Mouse (Mus musculus) C2C12 (cell line): Measurements from ENCODE around the gene Sh3kbp1. TPM values are rescaled to one million over a fixed set of nuclear protein-coding genes. Genes with fewer than 3 reads are reported as not detected.

Experiments used
- H3K27me3 ChIP-seq: one replicate; pipeline ENCODE4 v1.6.1; 2011; ENCODE audit not compliant: control insufficient read depth, insufficient read depth, insufficient read length
- H3K36me3 ChIP-seq: one replicate; pipeline ENCODE4 v1.6.1; 2011; ENCODE audit not compliant: control insufficient read depth, insufficient read depth
- H3K4me3 ChIP-seq: one replicate; pipeline ENCODE4 v1.5.1; 2011; ENCODE audit warnings: mild to moderate bottlenecking, control low read depth; ENCODE audit not compliant: poor library complexity, insufficient read depth, severe bottlenecking
- H3K79me2 ChIP-seq: one replicate; pipeline ENCODE4 v1.6.1; 2011; ENCODE audit not compliant: control insufficient read depth, insufficient read depth
- H3K79me3 ChIP-seq: one replicate; pipeline ENCODE4 v1.6.1; 2011; ENCODE audit warnings: low read depth, control low read depth
- H3ac ChIP-seq: one replicate; pipeline ENCODE3; 2011; ENCODE audit warnings: low read depth; ENCODE audit not compliant: control insufficient read depth, insufficient read length
- CEBPB ChIP-seq: IDR thresholded peaks from one replicate; pipeline ENCODE4 v1.6.1; 2011; ENCODE audit warnings: low read depth, mild to moderate bottlenecking, control low read depth, moderate library complexity
- CTCF ChIP-seq: IDR thresholded peaks from one replicate; pipeline ENCODE4 v1.5.1; 2011; ENCODE audit not compliant: control insufficient read depth, insufficient read depth, insufficient read length
- FOSL1 ChIP-seq: IDR thresholded peaks from one replicate; pipeline ENCODE4 v1.8.0; 2011; ENCODE audit warnings: mild to moderate bottlenecking, low read length; ENCODE audit not compliant: poor library complexity, insufficient read depth, severe bottlenecking
- MAX ChIP-seq: IDR thresholded peaks from one replicate; pipeline ENCODE4 v1.6.1; 2011; ENCODE audit warnings: mild to moderate bottlenecking, control low read depth
- MYOD1 ChIP-seq: IDR thresholded peaks from one replicate; pipeline ENCODE4 v1.6.1; 2011; ENCODE audit warnings: low read depth; ENCODE audit not compliant: control insufficient read depth, insufficient read length
- MYOG ChIP-seq: IDR thresholded peaks from one replicate; pipeline ENCODE4 v1.6.1; 2011; ENCODE audit not compliant: control insufficient read depth, insufficient read length; ENCODE audit errors: extremely low read depth
- USF1 ChIP-seq: IDR thresholded peaks from one replicate; pipeline ENCODE4 v1.6.1; 2011; ENCODE audit warnings: low read depth, mild to moderate bottlenecking, control low read depth, moderate library complexity
- polyA plus RNA-seq: library from polyadenylated mRNA; unstranded; fragments of >200 nt; fragmentation: generic; extraction: Trizol; gene quantifications from one replicate; pipeline ENCODE4 v1.2.1, GENCODE M21; 2012; ENCODE audit warnings: missing spikeins

Sh3kbp1 gene
- polyA plus RNA-seq, 1 experiment: 46.2 TPM

- no peaks in the 10 kb centered on the region for H3K79me2 ChIP-seq
- H3K27me3 ChIP-seq: no peaks in the 10 kb centered on the region
- H3K36me3 ChIP-seq: no peaks in the 10 kb centered on the region
- no peak overlapping the region for H3ac ChIP-seq
- no peak overlapping the region for H3K4me3 ChIP-seq
- H3K79me3 ChIP-seq: peaks cover 5% of the 10 kb centered on the region
- TF ChIP-seq USF1 (peak; percentile 31), CEBPB (no peak), MYOD1 (peak; percentile 37)
Observed at GRCm38 (mm10) chrX:159697030-159697454, 70.0 kb downstream of the Sh3kbp1 start.

DNA sequence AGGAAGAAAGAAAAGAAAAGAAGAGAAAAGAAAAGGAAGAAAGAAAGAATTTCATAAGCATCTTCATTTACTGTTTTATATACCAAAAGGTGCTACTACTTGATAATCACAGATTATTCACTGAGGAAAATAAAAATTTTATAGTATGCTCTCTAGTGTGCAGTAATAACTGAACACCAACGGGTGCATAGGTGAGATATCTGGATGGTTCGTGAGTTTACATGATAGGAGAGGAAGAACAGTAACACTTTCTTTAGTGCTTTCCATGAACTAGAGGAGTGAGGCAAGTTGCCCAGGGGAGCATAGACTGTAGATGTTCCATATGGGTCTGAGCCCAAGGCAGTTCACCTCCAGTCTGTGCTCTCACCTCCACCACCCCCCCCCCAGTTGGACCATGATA, 75.8 kb downstream of the Sh3kbp1 start:
- Histone ChIP-seq H3K36me3 (no peaks in the 10 kb centered on the region), H3K4me3 (no peak overlapping the region), H3K79me3 (peaks cover 2% of the 10 kb centered on the region), H3K79me2 (no peaks in the 10 kb centered on the region), H3ac (no peak overlapping the region), H3K27me3 (no peaks in the 10 kb centered on the region)
- TF ChIP-seq CEBPB (no peak), CTCF (no peak), FOSL1 (no peak), USF1 (no peak), MYOG (no peak)

DNA sequence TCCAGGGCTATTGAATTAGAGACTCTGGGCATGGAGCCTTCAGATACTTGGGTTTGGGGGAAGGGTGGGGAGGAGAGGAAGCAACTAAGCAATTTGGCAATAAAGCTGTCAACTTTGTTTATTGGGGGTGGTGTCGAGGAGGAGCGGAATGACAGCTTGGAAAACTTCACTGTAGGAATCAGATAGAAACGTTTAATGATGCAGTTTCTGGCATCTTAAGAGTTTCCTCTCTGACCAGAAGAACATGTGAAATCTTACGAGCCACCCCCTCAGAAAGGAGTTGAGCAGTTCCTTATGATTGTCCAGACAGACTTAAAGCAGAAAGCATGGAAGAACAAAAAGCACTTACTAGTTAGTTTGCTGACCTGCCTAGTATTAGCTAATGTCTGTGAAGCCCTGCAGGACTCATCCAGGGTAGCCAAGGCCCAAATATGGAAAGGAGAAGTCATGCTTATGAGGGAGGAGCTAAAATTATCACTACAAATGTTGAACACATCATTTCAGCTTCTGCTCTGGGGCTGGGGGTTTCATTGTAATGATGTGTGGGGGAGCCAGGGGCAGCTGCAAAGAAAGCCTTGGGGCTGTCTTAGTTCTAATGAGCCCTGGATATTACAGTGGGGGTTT, 77.4 kb downstream of the Sh3kbp1 start:
- no peaks in the 10 kb centered on the region for H3K27me3 ChIP-seq
- H3K4me3 ChIP-seq: no peak overlapping the region
- H3K79me2 ChIP-seq: peaks cover 7% of the 10 kb centered on the region
- H3ac ChIP-seq: no peak overlapping the region
- no peaks in the 10 kb centered on the region for H3K36me3 ChIP-seq
- H3K79me3 ChIP-seq: peaks cover 3% of the 10 kb centered on the region
- TF ChIP-seq CTCF: no peak
- TF ChIP-seq MAX: no peak
- TF ChIP-seq FOSL1: no peak
- no peak for TF ChIP-seq MYOG
- TF ChIP-seq MYOD1: no peak
- TF ChIP-seq CEBPB: no peak
- TF ChIP-seq USF1: no peak

DNA sequence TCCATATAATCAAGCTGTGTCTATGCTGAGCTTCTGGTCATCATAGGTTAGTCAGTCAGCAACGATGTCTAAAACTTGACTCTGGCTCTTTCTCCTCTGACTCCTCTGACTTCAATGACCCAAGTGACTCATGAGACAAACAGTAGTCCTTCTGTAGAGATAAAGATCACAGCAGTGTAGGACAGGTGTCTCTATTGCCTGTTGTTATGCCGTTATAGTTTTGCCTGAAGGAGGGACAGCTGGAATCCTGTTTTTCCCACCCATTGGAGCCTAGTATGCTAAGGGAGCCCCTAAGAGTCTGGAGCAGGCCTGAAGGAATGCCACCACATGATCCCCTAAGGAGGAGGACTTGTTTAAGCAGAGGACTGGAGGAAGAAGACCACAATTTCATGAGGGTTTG, 78.3 kb downstream of the Sh3kbp1 start:
- Histone ChIP-seq H3K27me3 (no peaks in the 10 kb centered on the region), H3ac (no peak overlapping the region), H3K4me3 (no peak overlapping the region), H3K79me3 (peaks cover 7% of the 10 kb centered on the region), H3K36me3 (no peaks in the 10 kb centered on the region), H3K79me2 (peaks cover 16% of the 10 kb centered on the region)
- peak; percentile 60 for TF ChIP-seq MYOD1
- TF ChIP-seq FOSL1: no peak

GRCm38 (mm10) chrX:159708076-159708830, 81.2 kb downstream of the Sh3kbp1 start:
- Histone ChIP-seq H3K27me3 (no peaks in the 10 kb centered on the region), H3K36me3 (no peaks in the 10 kb centered on the region), H3K79me3 (peaks cover 20% of the 10 kb centered on the region), H3K4me3 (peak overlapping the region; percentile 28), H3ac (no peak overlapping the region), H3K79me2 (peaks cover 39% of the 10 kb centered on the region)
- TF ChIP-seq MYOG (no peak), MYOD1 (no peak), CTCF (no peak), USF1 (no peak), CEBPB (no peak), FOSL1 (no peak), MAX (no peak)

DNA sequence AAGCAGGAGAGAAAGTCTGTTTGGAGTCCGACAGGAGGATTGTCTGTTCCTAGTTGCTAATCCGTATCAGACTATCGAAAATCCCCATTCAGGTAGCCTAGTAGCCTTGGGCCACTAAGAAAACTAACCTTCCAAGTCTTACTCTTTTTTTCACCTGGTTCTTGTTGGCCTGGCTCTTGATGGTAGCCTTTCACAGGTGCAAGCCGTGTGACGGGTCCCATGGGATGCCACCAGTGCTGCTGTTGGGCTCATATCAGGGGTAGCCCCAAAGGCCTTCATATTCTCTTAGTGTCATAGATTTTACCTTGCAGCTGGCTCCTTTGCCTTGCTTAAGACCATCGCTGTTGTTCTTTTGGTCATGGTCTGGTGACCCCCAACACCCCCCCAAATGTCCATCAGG, 82.2 kb downstream of the Sh3kbp1 start:
- TF ChIP-seq MYOG (no peak), CTCF (no peak), USF1 (no peak), CEBPB (no peak), MAX (no peak), MYOD1 (no peak), FOSL1 (no peak)
- no peaks in the 10 kb centered on the region for H3K27me3 ChIP-seq

More for the DNA sequence above, 82.2 kb downstream of the Sh3kbp1 start:
- Histone ChIP-seq H3K79me2 (peaks cover 50% of the 10 kb centered on the region), H3K79me3 (peaks cover 28% of the 10 kb centered on the region), H3K36me3 (no peaks in the 10 kb centered on the region), H3ac (no peak overlapping the region), H3K4me3 (peak overlapping the region; percentile 28)
